Mouse (Mus musculus) CH12.LX (cell line): Measurements from ENCODE around the gene Thoc5.

Experiments
- CTCF ChIP-seq, 2 experiments: IDR thresholded peaks in 1 of 2; conservative IDR thresholded peaks in 1 of 2; 2 replicates each; pipeline ENCODE4 v1.5.1; 2011 to 2012; ENCODE audit warnings: low read depth in 2 of 2, low read length in 2 of 2, improper control_type of control experiment in 1 of 2, inconsistent platforms in 1 of 2, mild to moderate bottlenecking in 1 of 2, moderate library complexity in 1 of 2
- KAT2A ChIP-seq: IDR thresholded peaks from 2 replicates; pipeline ENCODE4 v1.6.1; 2012; ENCODE audit warnings: low read length, improper control_type of control experiment, inconsistent platforms; ENCODE audit not compliant: insufficient replicate concordance
- POLR2A ChIP-seq: IDR thresholded peaks from 2 replicates; pipeline ENCODE4 v1.6.1; 2011; ENCODE audit warnings: low read depth, mild to moderate bottlenecking, improper control_type of control experiment, low read length
- ZC3H11A ChIP-seq: IDR thresholded peaks from 2 replicates; pipeline ENCODE4 v1.6.1; 2012; ENCODE audit warnings: low read depth, mild to moderate bottlenecking, inconsistent platforms, low read length, improper control_type of control experiment

DNA sequence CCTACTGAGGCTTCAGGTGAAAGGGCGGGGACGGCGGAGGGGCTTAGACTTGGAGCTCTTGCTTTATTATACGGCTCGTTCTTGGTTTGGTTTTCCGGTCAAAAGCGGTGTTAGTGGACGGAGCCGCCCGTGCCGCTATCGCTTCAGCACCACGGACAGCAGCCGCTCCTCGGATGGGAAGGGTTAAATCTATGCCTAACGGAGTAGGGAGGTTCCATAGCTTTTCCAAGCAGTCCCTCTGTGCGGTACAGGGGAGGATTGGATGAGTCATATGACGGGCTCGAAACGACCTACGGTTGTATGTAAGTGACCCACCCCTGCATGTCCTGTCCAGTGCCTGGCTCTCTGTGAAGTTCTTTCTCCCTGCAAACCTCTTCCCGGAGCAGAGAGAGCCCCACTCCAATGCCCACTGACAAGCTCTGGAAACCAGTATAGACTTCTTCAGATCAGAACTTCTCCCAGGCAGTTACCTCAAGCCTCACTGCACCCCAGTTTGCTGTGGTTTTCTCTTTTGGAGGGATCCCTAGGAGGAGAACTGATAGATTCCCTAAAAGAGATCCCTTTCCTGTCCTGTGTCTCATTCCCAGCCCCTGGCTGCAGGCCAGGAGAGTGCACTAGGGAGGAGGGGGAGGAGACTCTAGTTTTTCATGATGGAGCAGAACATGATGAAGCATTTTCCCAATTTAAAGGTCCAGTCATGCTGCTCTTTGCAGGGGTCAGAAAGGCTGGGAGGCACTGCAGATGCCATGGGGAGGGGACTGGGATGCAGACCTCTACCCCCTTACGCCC lies 54.3 kb downstream of the Thoc5 start:
- TF ChIP-seq ZC3H11A, result no peak
- TF ChIP-seq POLR2A, result no peak
- no peak for TF ChIP-seq KAT2A
- no peak for TF ChIP-seq CTCF (conservative IDR thresholded peaks at IDR 0.05 in 1 of 2, IDR thresholded peaks at IDR 0.05 in 1 of 2; ENCODE audit: low read depth in 2 of 2, low read length in 2 of 2)
